Mouse (Mus musculus): Measurements from ENCODE around the gene Abhd16a. TPM values are rescaled to one million over a fixed set of nuclear protein-coding genes. Genes with fewer than 3 reads are reported as not detected.
"Not testable (repeated sequence)": the region's sequence is repeated elsewhere in the genome, so short reads cannot be mapped to it uniquely, and the experiment has no call there.

Abhd16a gene
- polyA plus RNA-seq, 1 experiment from 2014 or later = 40.2 TPM

DNA sequence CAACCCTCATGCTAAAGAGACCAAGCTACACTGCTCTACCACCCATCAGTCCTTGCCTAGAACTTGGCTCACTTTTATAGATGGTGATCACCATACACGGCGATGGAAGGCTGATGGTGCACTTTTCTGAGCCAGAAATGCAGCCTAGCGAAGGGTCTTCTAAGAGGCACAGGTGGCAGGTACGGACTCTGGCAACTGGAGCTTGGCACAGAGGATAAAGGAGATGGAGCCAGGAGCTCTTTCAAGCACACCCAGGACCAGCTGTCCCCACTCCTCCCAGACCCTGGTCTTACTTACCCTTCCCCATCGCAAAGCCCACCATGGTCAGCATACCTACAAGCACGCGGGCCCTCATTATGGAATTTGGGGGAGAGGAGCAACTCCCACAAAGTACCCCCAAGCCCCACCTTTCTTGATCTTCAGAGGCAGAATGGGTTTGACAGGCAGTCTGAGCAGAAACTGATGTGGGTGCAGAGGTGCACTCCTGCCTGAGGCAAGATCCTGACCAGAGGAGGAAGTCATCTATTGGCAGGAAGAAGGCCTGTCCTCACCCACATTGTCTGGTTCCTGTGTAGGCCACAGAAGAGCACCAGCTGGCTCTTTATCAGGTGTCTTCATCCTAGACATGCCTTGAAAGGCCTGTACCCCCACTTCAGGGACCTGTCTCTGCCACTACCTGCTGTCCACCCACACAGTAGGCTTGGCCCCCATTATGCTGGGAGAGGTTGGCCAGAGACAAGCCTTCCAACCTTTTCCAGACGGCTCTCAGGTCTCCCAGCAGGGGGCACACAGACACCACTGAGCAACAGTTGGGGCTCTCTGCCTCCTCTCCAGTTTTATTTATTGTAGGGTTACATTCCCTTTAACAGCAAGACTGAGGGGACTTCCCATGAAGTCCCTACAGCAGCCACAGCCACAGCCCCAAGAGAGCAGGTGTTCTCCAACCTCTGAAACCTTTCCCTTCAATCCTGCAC, 26.3 kb downstream of the Abhd16a start, which contains the start of gene Ly6g5b:
TSS of gene Ly6g5b (minus strand) at position 383 of the 974 bp plus-strand sequence.
- Histone ChIP-seq H3K27ac (ENCODE audit: low read depth, low read length) (no peak within 1 kb of the TSS), H3K27me3 (ENCODE audit: control insufficient read depth, insufficient read depth, low read length) (no peaks in the 10 kb centered on the region), H3K36me3 (ENCODE audit: control insufficient read depth, insufficient read depth, low read length) (peaks cover 11% of the 10 kb centered on the region; the same call in 1 of the 2 replicates), H3K4me3 (ENCODE audit: low read depth, low read length) (no peak within 1 kb of the TSS), H3K9me3 (ENCODE audit: control insufficient read depth, low read length) (no peaks in the 10 kb centered on the region), H3K4me2 (replicated peaks; ENCODE audit: low read depth, low read length) (no peak within 1 kb of the TSS), H3K9ac (ENCODE audit: low read depth, low read length) (no peak within 1 kb of the TSS), H3K4me1 (replicated peaks; ENCODE audit: control insufficient read depth, insufficient read depth, low read length) (no peaks in the 10 kb centered on the region; the same call in 1 of the 2 replicates)
- ATAC-seq (ENCODE audit: low FRiP score) = no peak
- DNase-seq (ENCODE audit: low spot score) = peak; percentile 18
- 87% methylated on average over 8 of the region's 8 CpGs for WGBS

DNA sequence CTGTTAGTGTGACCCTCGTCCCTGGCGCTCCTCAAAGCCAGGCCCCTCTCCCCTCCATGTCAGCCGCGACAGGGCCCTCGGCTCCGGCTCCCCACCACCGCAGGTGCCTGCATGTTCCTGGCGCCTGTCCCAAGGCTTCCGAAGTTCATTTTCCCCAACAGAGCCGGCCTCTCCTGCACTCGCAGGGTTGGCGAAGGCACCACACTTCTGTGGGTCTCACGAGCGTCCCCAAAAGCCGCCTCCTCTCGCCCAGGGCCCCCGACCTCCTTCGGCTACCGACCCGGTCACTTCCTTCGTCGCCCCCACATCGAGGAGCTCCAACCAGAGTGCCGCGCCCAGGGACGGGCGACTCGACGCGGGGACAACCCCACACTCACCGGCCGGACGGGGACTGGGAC, 31.7 kb downstream of the Abhd16a start:
- Histone ChIP-seq H3K9ac (ENCODE audit: low read depth, low read length) (peak overlapping the region; percentile 94), H3K4me2 (replicated peaks; ENCODE audit: low read depth, low read length) (peak overlapping the region; percentile 97), H3K27me3 (ENCODE audit: control insufficient read depth, insufficient read depth, low read length) (no peaks in the 10 kb centered on the region), H3K36me3 (ENCODE audit: control insufficient read depth, insufficient read depth, low read length) (peaks cover 9% of the 10 kb centered on the region; the same call in 1 of the 2 replicates), H3K4me1 (replicated peaks; ENCODE audit: control insufficient read depth, insufficient read depth, low read length) (no peaks in the 10 kb centered on the region; the same call in 1 of the 2 replicates), H3K9me3 (ENCODE audit: control insufficient read depth, low read length) (no peaks in the 10 kb centered on the region), H3K27ac (ENCODE audit: low read depth, low read length) (peak overlapping the region; percentile 54), H3K4me3 (ENCODE audit: low read depth, low read length) (peak overlapping the region; percentile 97)
- ATAC-seq (ENCODE audit: low FRiP score) (no peak; the same call in 1 of the 2 replicates), DNase-seq (ENCODE audit: low spot score) (no peak)
- WGBS = under 1% methylated on average over 33 of the region's 33 CpGs

DNA sequence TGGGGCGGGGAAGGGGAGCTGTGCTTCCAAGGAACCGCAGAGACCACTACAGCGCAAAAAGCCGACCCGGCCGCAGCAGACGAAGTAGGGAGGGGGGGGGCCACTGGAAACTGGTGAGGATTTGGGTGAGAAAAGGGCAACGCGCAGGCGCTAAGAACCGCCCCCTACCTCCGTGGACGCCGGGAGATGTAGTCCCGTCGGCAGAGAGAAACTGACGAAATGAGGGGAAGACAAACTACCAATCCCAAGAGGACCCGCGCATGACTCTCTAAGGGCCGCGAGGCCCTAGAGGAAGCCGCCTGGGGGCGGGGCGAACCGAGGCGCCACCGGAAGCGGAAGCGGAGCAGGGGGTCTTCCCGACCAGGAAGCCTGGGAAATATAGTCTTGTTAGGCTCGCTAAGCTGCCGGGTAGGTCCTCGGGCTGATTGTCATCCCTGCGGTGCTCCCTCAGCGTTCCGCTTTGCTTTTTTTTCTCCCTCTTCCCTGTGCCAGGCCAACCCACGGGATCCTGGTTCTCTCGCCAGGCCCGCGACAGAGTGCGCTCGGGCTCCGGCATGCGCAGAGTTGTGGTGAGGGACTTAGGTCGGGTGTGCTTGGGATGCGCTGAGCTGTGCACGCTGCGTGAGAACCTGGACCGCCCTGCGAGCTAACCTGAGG, 32.2 kb downstream of the Abhd16a start, which contains the start of gene Gpank1:
TSS of gene Gpank1 (plus strand) at position 313 of the 657 bp plus-strand sequence.
- peak within 1 kb of the TSS; percentile 97 for H3K4me2 ChIP-seq (replicated peaks; ENCODE audit: low read depth, low read length)
- no peaks in the 10 kb centered on the region; the same call in 1 of the 2 replicates for H3K4me1 ChIP-seq (replicated peaks; ENCODE audit: control insufficient read depth, insufficient read depth, low read length)
- under 1% methylated on average over 50 of the region's 50 CpGs for WGBS
- DNase-seq (ENCODE audit: low spot score) = peak; percentile 98
- peaks cover 8% of the 10 kb centered on the region; the same call in 1 of the 2 replicates for H3K36me3 ChIP-seq (ENCODE audit: control insufficient read depth, insufficient read depth, low read length)
- H3K9ac ChIP-seq (ENCODE audit: low read depth, low read length) = peak within 1 kb of the TSS; percentile 94
- peak within 1 kb of the TSS; percentile 85 for H3K27ac ChIP-seq (ENCODE audit: low read depth, low read length)
- no peaks in the 10 kb centered on the region for H3K9me3 ChIP-seq (ENCODE audit: control insufficient read depth, low read length)
- peak; percentile 96 for ATAC-seq (ENCODE audit: low FRiP score)
- H3K4me3 ChIP-seq (ENCODE audit: low read depth, low read length) = peak within 1 kb of the TSS; percentile 97
- H3K27me3 ChIP-seq (ENCODE audit: control insufficient read depth, insufficient read depth, low read length) = no peaks in the 10 kb centered on the region

DNA sequence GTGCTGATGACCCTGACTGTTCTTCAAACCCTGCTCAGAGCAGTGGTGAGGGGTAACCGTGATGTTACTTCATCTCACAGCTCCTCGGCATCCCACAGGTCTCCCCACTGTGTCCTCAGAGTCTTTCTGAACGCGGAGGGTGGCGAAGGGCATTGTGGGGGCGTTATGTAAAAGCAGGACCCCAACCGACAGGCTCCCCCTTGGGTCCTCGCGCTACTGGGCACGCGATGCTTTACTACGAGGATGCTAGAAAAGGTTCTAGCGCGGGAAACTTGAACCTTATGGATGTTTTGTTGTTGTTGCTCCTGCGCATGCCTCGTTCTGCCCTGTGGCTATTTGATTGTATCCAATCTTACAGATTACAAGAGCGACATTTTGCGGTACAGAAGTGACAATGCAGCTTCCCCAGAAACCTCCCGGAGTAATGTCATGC, 32.8 kb downstream of the Abhd16a start, which contains the start of gene Csnk2b:
TSS of gene Csnk2b (minus strand) at position 183 of the 433 bp plus-strand sequence.
- under 1% methylated on average over 19 of the region's 19 CpGs for WGBS
- no peaks in the 10 kb centered on the region for H3K27me3 ChIP-seq (ENCODE audit: control insufficient read depth, insufficient read depth, low read length)
- peak within 1 kb of the TSS; percentile 97 for H3K4me2 ChIP-seq (replicated peaks; ENCODE audit: low read depth, low read length)
- peaks cover 5% of the 10 kb centered on the region; the same call in 1 of the 2 replicates for H3K36me3 ChIP-seq (ENCODE audit: control insufficient read depth, insufficient read depth, low read length)
- no peak for ATAC-seq (ENCODE audit: low FRiP score)
- peak within 1 kb of the TSS; percentile 94 for H3K9ac ChIP-seq (ENCODE audit: low read depth, low read length)
- H3K4me1 ChIP-seq (replicated peaks; ENCODE audit: control insufficient read depth, insufficient read depth, low read length) = peaks cover 2% of the 10 kb centered on the region; the same call in 1 of the 2 replicates
- DNase-seq (ENCODE audit: low spot score) = peak; percentile 75
- peak within 1 kb of the TSS; percentile 97 for H3K4me3 ChIP-seq (ENCODE audit: low read depth, low read length)
- no peaks in the 10 kb centered on the region for H3K9me3 ChIP-seq (ENCODE audit: control insufficient read depth, low read length)
- peak within 1 kb of the TSS; percentile 85 for H3K27ac ChIP-seq (ENCODE audit: low read depth, low read length)

DNA sequence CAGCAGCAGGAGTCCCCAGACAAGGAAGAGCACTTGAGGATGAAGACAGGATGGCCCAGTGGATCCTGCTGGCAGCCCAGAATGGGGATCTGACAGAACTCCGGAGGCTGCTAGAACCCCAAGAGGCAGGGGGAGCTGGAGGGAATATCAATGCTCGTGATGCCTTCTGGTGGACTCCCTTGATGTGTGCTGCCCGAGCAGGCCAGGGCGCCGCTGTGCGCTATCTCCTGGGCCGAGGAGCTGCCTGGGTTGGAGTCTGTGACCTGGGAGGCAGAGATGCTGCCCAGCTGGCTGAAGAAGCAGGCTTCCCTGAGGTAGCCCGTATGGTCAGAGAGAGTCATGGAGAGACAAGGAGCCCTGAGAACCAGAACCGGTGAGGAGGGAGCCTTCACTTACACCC, 34.2 kb downstream of the Abhd16a start:
- not testable (repeated sequence) for H3K9ac ChIP-seq (ENCODE audit: low read depth, low read length); ATAC-seq (ENCODE audit: low FRiP score); H3K27ac ChIP-seq (ENCODE audit: low read depth, low read length); H3K9me3 ChIP-seq (ENCODE audit: control insufficient read depth, low read length); H3K27me3 ChIP-seq (ENCODE audit: control insufficient read depth, insufficient read depth, low read length); H3K4me2 ChIP-seq (replicated peaks; ENCODE audit: low read depth, low read length); DNase-seq (ENCODE audit: low spot score); H3K4me3 ChIP-seq (ENCODE audit: low read depth, low read length); H3K4me1 ChIP-seq (replicated peaks; ENCODE audit: control insufficient read depth, insufficient read depth, low read length); H3K36me3 ChIP-seq (ENCODE audit: control insufficient read depth, insufficient read depth, low read length)
- WGBS = 96% methylated on average over 9 of the region's 9 CpGs

DNA sequence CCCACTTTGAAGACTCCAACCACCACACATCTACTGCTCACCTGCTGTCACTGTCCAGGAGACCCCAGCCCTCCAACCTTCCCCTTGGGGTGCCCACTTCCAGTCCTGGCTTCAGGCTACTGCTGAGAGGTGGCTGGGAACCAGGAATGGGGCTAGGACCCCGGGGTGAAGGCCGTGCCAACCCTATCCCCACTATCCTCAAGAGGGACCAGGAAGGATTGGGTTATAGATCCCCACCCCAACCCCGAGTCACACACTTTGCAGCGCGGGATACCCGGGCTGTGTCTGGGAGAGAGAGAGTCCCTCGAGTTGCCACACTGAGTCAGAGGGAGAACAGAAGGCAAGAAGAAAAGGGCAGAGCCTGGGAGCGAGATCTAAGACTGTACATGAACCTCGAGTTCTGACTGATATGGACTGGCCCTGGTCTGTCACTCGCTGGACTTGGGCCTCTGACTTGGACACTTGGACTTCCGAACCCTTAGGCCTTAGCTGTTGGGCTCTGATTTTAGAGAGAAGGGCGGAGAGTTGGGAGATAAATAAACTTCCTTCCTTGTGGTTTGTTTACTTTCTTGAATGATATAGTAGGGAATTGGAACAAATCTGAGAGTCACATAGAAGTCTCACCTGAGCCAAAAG, 35.3 kb downstream of the Abhd16a start:
- H3K4me1 ChIP-seq (replicated peaks; ENCODE audit: control insufficient read depth, insufficient read depth, low read length); H3K4me2 ChIP-seq (replicated peaks; ENCODE audit: low read depth, low read length); DNase-seq (ENCODE audit: low spot score); ATAC-seq (ENCODE audit: low FRiP score); H3K4me3 ChIP-seq (ENCODE audit: low read depth, low read length); H3K27ac ChIP-seq (ENCODE audit: low read depth, low read length); H3K27me3 ChIP-seq (ENCODE audit: control insufficient read depth, insufficient read depth, low read length); H3K36me3 ChIP-seq (ENCODE audit: control insufficient read depth, insufficient read depth, low read length); H3K9ac ChIP-seq (ENCODE audit: low read depth, low read length); H3K9me3 ChIP-seq (ENCODE audit: control insufficient read depth, low read length): not testable (repeated sequence)
- 89% methylated on average over 12 of the region's 12 CpGs for WGBS

DNA sequence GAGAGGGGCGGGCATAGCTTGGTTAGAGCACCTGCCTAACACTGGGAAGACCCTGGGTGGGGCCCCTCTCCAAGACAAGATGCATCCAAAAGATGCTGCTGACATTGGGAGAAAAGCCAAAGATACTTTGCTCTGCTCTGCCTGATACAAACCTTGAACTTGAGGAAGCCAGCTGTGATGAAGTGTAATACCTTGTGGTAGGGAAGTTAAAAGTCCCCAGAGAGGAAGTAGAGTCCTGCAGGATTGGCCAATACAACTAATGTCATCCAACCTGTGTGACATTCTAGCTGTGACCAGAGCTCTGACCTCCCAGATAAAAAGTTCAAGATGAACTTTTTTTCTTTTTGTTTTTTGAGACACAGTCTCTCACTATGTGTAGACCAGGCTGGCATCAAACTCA, 36.0 kb downstream of the Abhd16a start:
- ATAC-seq (ENCODE audit: low FRiP score) = no peak
- WGBS = 100% methylated on average over 1 of the region's 1 CpGs
- Histone ChIP-seq H3K4me3 (ENCODE audit: low read depth, low read length) (no peak overlapping the region), H3K27me3 (ENCODE audit: control insufficient read depth, insufficient read depth, low read length) (no peaks in the 10 kb centered on the region), H3K9me3 (ENCODE audit: control insufficient read depth, low read length) (no peaks in the 10 kb centered on the region), H3K36me3 (ENCODE audit: control insufficient read depth, insufficient read depth, low read length) (no peaks in the 10 kb centered on the region), H3K4me1 (replicated peaks; ENCODE audit: control insufficient read depth, insufficient read depth, low read length) (peaks cover 2% of the 10 kb centered on the region; the same call in 1 of the 2 replicates), H3K9ac (ENCODE audit: low read depth, low read length) (no peak overlapping the region), H3K4me2 (replicated peaks; ENCODE audit: low read depth, low read length) (no peak overlapping the region), H3K27ac (ENCODE audit: low read depth, low read length) (no peak overlapping the region)
- DNase-seq (ENCODE audit: low spot score) = no peak

DNA sequence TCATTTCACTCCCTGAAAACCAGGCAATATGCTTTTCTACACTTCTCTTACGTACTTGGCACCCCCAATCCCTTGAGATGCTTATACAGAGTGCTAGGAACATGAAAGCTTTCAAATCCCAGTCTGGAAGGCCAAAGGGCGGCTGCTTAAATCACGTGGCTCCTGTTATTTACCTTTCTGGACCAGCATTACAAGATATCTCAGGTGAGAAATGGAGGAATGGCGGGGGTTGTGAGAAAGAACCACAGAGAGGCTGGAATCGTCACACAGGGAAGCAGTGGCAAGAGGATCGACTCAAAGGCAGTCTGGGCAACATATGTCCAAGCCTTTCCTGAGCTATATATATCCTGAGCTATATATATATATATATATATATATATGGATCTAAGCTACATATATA, 36.5 kb downstream of the Abhd16a start:
- Histone ChIP-seq H3K4me3 (ENCODE audit: low read depth, low read length) (peak overlapping the region; percentile 60), H3K27ac (ENCODE audit: low read depth, low read length) (no peak overlapping the region), H3K4me2 (replicated peaks; ENCODE audit: low read depth, low read length) (peak overlapping the region; percentile 82), H3K9me3 (ENCODE audit: control insufficient read depth, low read length) (no peaks in the 10 kb centered on the region), H3K9ac (ENCODE audit: low read depth, low read length) (no peak overlapping the region), H3K36me3 (ENCODE audit: control insufficient read depth, insufficient read depth, low read length) (no peaks in the 10 kb centered on the region), H3K27me3 (ENCODE audit: control insufficient read depth, insufficient read depth, low read length) (no peaks in the 10 kb centered on the region), H3K4me1 (replicated peaks; ENCODE audit: control insufficient read depth, insufficient read depth, low read length) (0 out of 2 replicates have a peak, but pooled peaks cover 2% of the 10 kb centered on the region)
- ATAC-seq (ENCODE audit: low FRiP score) (no peak), DNase-seq (ENCODE audit: low spot score) (no peak)
- 34% methylated on average over 6 of the region's 6 CpGs for WGBS

Measured in hindbrain, embryonic 11.5 days (tissue).